In genomic region chr17:36958884-36959283, GRCm38 (mm10) we compare ENCODE assay signal across 8 mouse cellular contexts. TPM values are rescaled to one million over a fixed set of nuclear protein-coding genes. Genes with fewer than 3 reads are reported as not detected.
A peak's percentile ranks its signal among the peaks of the same experiment; 100 is the strongest.
DNase-seq lines count a peak whose midpoint lies in the region; ATAC-seq and TF ChIP-seq lines count a peak whose summit lies in the region.

No protein-coding gene starts in this region.

- peak overlapping the region; percentile 75 for H3K9ac ChIP-seq in heart, embryonic 12.5 days
- H3K9ac ChIP-seq in ES-Bruce4 (ENCODE audit: low read depth, poor library complexity, severe bottlenecking) = peak overlapping the region; percentile 67
- peak overlapping the region; percentile 83 for H3K9ac ChIP-seq in forebrain, embryonic 14.5 days (ENCODE audit: low read length)
- peak overlapping the region; percentile 89 for H3K9ac ChIP-seq in liver, embryonic 14.5 days (replicated peaks)

- peaks cover 16% of the 10 kb centered on the region; the same call in 1 of the 2 replicates for H3K36me3 ChIP-seq in heart, embryonic 12.5 days
- peaks cover 8% of the 10 kb centered on the region for H3K36me3 ChIP-seq in ES-Bruce4 (ENCODE audit: control insufficient read depth, insufficient read depth, low read length, poor library complexity, severe bottlenecking)
- peaks cover 18% of the 10 kb centered on the region for H3K36me3 ChIP-seq in forebrain, embryonic 14.5 days (ENCODE audit: control insufficient read depth, insufficient read depth, low read length)
- H3K36me3 ChIP-seq in liver, embryonic 14.5 days (replicated peaks; ENCODE audit: control insufficient read depth, insufficient read depth, low read depth) = no peaks in the 10 kb centered on the region; the same call in 1 of the 2 replicates

- intact Hi-C loops in heart, postnatal 10 days (cut with DNase I) = loop anchor here (5.0 kb wide), 3 partner anchors 42 to 122 kb away; partner anchors contain the start of genes Gabbr1 and Trim26

- peak overlapping the region; percentile 91 for H3K4me2 ChIP-seq in heart, embryonic 12.5 days
- H3K4me2 ChIP-seq in forebrain, embryonic 14.5 days (ENCODE audit: low read length) = peak overlapping the region; percentile 63
- peak overlapping the region; percentile 95 for H3K4me2 ChIP-seq in liver, embryonic 14.5 days (ENCODE audit: low read depth)

- peak overlapping the region; percentile 72 for H3K4me3 ChIP-seq in heart, embryonic 12.5 days
- H3K4me3 ChIP-seq in ES-Bruce4 (ENCODE audit: low read depth, low read length) = peak overlapping the region; percentile 99
- peak overlapping the region; percentile 65 for H3K4me3 ChIP-seq in forebrain, embryonic 14.5 days (ENCODE audit: low read depth, low read length)
- peak overlapping the region; percentile 86 to 97 for H3K4me3 ChIP-seq in liver, embryonic 14.5 days (ENCODE audit: insufficient read depth in 1 of 2, low read depth in 2 of 2, low read length in 2 of 2)

- H3K27ac ChIP-seq in heart, embryonic 12.5 days (ENCODE audit: poor library complexity, severe bottlenecking) = peak overlapping the region; percentile 35
- H3K27ac ChIP-seq in ES-Bruce4 (ENCODE audit: insufficient read depth, low read length) = peak overlapping the region; percentile 62; the same call in 1 of the 2 replicates
- no peak overlapping the region for H3K27ac ChIP-seq in forebrain, embryonic 14.5 days (ENCODE audit: low read depth, low read length)
- no peak overlapping the region; the same call in 1 of the 2 replicates for H3K27ac ChIP-seq in liver, embryonic 14.5 days

- no peaks in the 10 kb centered on the region for H3K27me3 ChIP-seq in heart, embryonic 12.5 days (replicated peaks)
- H3K27me3 ChIP-seq in ES-Bruce4 (ENCODE audit: control insufficient read depth, insufficient read depth, low read length, poor library complexity, severe bottlenecking) = no peaks in the 10 kb centered on the region
- no peaks in the 10 kb centered on the region for H3K27me3 ChIP-seq in forebrain, embryonic 14.5 days (replicated peaks; ENCODE audit: control insufficient read depth, insufficient read depth, low read length)
- H3K27me3 ChIP-seq in liver, embryonic 14.5 days (ENCODE audit: control insufficient read depth, insufficient read depth, low read length) = no peaks in the 10 kb centered on the region

- 11% methylated on average over 12 of the region's 12 CpGs for WGBS in heart, embryonic 12.5 days
- 11% methylated on average over 12 of the region's 12 CpGs for WGBS in forebrain, embryonic 14.5 days
- whole genome bisulfite sequencing in liver, embryonic 14.5 days (ENCODE audit: insufficient replicate concordance) = 13% methylated on average over 12 of the region's 12 CpGs

- no peak for TF ChIP-seq CTCF in ES-Bruce4 (IDR thresholded peaks at IDR 0.05; ENCODE audit: low read depth, low read length)
- TF ChIP-seq CTCF in liver, embryonic 14.5 days (IDR thresholded peaks at IDR 0.05; ENCODE audit: low read depth) = no peak

- no peak for TF ChIP-seq POLR2A in ES-Bruce4 (IDR thresholded peaks at IDR 0.05; ENCODE audit: insufficient read depth, low read length)

- H3K9me3 ChIP-seq in heart, embryonic 12.5 days (replicated peaks) = no peaks in the 10 kb centered on the region
- no peaks in the 10 kb centered on the region for H3K9me3 ChIP-seq in ES-Bruce4 (replicated peaks; ENCODE audit: control insufficient read depth, insufficient read depth, low read length, poor library complexity, severe bottlenecking)
- H3K9me3 ChIP-seq in forebrain, embryonic 14.5 days (replicated peaks; ENCODE audit: control insufficient read depth, low read length) = no peaks in the 10 kb centered on the region
- no peaks in the 10 kb centered on the region for H3K9me3 ChIP-seq in liver, embryonic 14.5 days (ENCODE audit: control insufficient read depth, low read length)

- no peak for TF ChIP-seq EP300 in ES-Bruce4 (IDR thresholded peaks at IDR 0.05; ENCODE audit: insufficient read depth, low read depth, low read length)
- no peak for TF ChIP-seq EP300 in liver, embryonic 14.5 days (IDR thresholded peaks at IDR 0.05; ENCODE audit: low read depth)

- DNase-seq in heart, postnatal 10 days = no peak
- no peak for DNase-seq in forebrain, embryonic 14.5 days (ENCODE audit: low spot score)
- DNase-seq in liver, embryonic 14.5 days (ENCODE audit: low read depth in 3 of 3, low spot score in 3 of 3) = peak in 1 of 3 experiments; percentile 19
- no peak for DNase-seq in layer of hippocampus, adult 11-12 months (ENCODE audit: low spot score)
- DNase-seq in Muller cell, postnatal 12 days (ENCODE audit: inconsistent ontology term) = no peak
- DNase-seq in adipocyte (ENCODE audit: low spot score) = no peak

- no peak for ATAC-seq in heart, embryonic 12.5 days (ENCODE audit: insufficient number of reproducible peaks, low FRiP score)
- ATAC-seq in forebrain, embryonic 14.5 days = peak; percentile 19; the same call in 1 of the 2 replicates
- ATAC-seq in liver, embryonic 14.5 days (ENCODE audit: insufficient read depth) = no peak

- peaks cover 13% of the 10 kb centered on the region for H3K4me1 ChIP-seq in heart, embryonic 12.5 days (replicated peaks)
- H3K4me1 ChIP-seq in ES-Bruce4 (ENCODE audit: control insufficient read depth, insufficient read depth, low read length) = no peaks in the 10 kb centered on the region
- H3K4me1 ChIP-seq in forebrain, embryonic 14.5 days (ENCODE audit: control insufficient read depth, insufficient read depth, low read length) = peaks cover 9% of the 10 kb centered on the region
- peaks cover 13 to 14% of the 10 kb centered on the region in 2 experiments for H3K4me1 ChIP-seq in liver, embryonic 14.5 days (replicated peaks; ENCODE audit: control insufficient read depth in 2 of 2, insufficient read depth in 2 of 2, low read length in 1 of 2)

RNA-seq across cellular contexts. Expression of gene Znrd1as, which starts 0.5 kb away (rescaled TPM):
- 6.4 and 6.7 TPM in 2 replicates for polyA plus RNA-seq in heart, embryonic 12.5 days (2016; fragmentation: Nextera tagmentation; extraction: Ambion mirVana)
- total RNA-seq in heart, postnatal 10 days (2021) = 1 to 10 TPM; 7.7 to 8.4 TPM
- polyA plus RNA-seq in ES-Bruce4 (2011; ENCODE audit: insufficient read depth, insufficient read length, low read depth, missing spikeins) = 29.6 and 30.5 TPM in 2 replicates
- 5.5 and 6.3 TPM in 2 replicates for polyA plus RNA-seq in forebrain, embryonic 14.5 days (2014; fragmentation: Nextera tagmentation; extraction: Ambion mirVana)
- polyA plus RNA-seq in liver, embryonic 14.5 days (2012; rRNA removed) = 1.6 and 3.3 TPM in 2 replicates
- polyA plus RNA-seq in liver, embryonic 14.5 days (2014; fragmentation: Nextera tagmentation; extraction: Ambion mirVana) = 2.9 and 3.3 TPM in 2 replicates

RNA-seq across cellular contexts. Expression of gene Znrd1, which starts 0.5 kb away (rescaled TPM):
- 37.5 and 40.3 TPM in 2 replicates for polyA plus RNA-seq in heart, embryonic 12.5 days (2016; fragmentation: Nextera tagmentation; extraction: Ambion mirVana)
- 10 to 100 TPM; 23.7 to 28.9 TPM for total RNA-seq in heart, postnatal 10 days (2021)
- polyA plus RNA-seq in ES-Bruce4 (2011; ENCODE audit: insufficient read depth, insufficient read length, low read depth, missing spikeins) = 71.7 and 79.6 TPM in 2 replicates
- 78.3 and 87.9 TPM in 2 replicates for polyA plus RNA-seq in forebrain, embryonic 14.5 days (2014; fragmentation: Nextera tagmentation; extraction: Ambion mirVana)
- polyA plus RNA-seq in liver, embryonic 14.5 days (2012; rRNA removed) = 17.5 and 19.0 TPM in 2 replicates
- 25.3 and 28.2 TPM in 2 replicates for polyA plus RNA-seq in liver, embryonic 14.5 days (2014; fragmentation: Nextera tagmentation; extraction: Ambion mirVana)

RNA-seq across cellular contexts. Expression of gene Ppp1r11, which starts 7.3 kb away (rescaled TPM):
- 83.2 and 83.8 TPM in 2 replicates for polyA plus RNA-seq in heart, embryonic 12.5 days (2016; fragmentation: Nextera tagmentation; extraction: Ambion mirVana)
- 10 to 100 TPM; 58.9 to 73.2 TPM for total RNA-seq in heart, postnatal 10 days (2021)
- polyA plus RNA-seq in ES-Bruce4 (2011; ENCODE audit: insufficient read depth, insufficient read length, low read depth, missing spikeins) = 67.3 and 68.8 TPM in 2 replicates
- polyA plus RNA-seq in forebrain, embryonic 14.5 days (2014; fragmentation: Nextera tagmentation; extraction: Ambion mirVana) = 188 and 228 TPM in 2 replicates
- polyA plus RNA-seq in liver, embryonic 14.5 days (2012; rRNA removed) = 15.6 and 30.4 TPM in 2 replicates
- 35.6 and 43.0 TPM in 2 replicates for polyA plus RNA-seq in liver, embryonic 14.5 days (2014; fragmentation: Nextera tagmentation; extraction: Ambion mirVana)

RNA-seq across cellular contexts. Expression of gene Rnf39, which starts 16.2 kb away (rescaled TPM):
- polyA plus RNA-seq in heart, embryonic 12.5 days (2016; fragmentation: Nextera tagmentation; extraction: Ambion mirVana) = not detected in 2 replicates
- under 1 TPM; 0.22 to 0.43 TPM for total RNA-seq in heart, postnatal 10 days (2021)
- polyA plus RNA-seq in ES-Bruce4 (2011; ENCODE audit: insufficient read depth, insufficient read length, low read depth, missing spikeins) = 0.88 and 2.5 TPM in 2 replicates
- polyA plus RNA-seq in forebrain, embryonic 14.5 days (2014; fragmentation: Nextera tagmentation; extraction: Ambion mirVana) = 0.24 and 0.75 TPM in 2 replicates
- polyA plus RNA-seq in liver, embryonic 14.5 days (2012; rRNA removed) = 0.02 TPM in 2 replicates
- not detected in 2 replicates for polyA plus RNA-seq in liver, embryonic 14.5 days (2014; fragmentation: Nextera tagmentation; extraction: Ambion mirVana)

RNA-seq across cellular contexts. Expression of gene 2410137M14Rik, which starts 22.2 kb away (rescaled TPM):
- polyA plus RNA-seq in heart, embryonic 12.5 days (2016; fragmentation: Nextera tagmentation; extraction: Ambion mirVana) = 0.20 TPM in 1 of 2 replicates, not detected in the other
- not detected for total RNA-seq in heart, postnatal 10 days (2021)
- 2.9 and 4.7 TPM in 2 replicates for polyA plus RNA-seq in ES-Bruce4 (2011; ENCODE audit: insufficient read depth, insufficient read length, low read depth, missing spikeins)
- polyA plus RNA-seq in forebrain, embryonic 14.5 days (2014; fragmentation: Nextera tagmentation; extraction: Ambion mirVana) = 0.35 TPM in 1 of 2 replicates, not detected in the other
- not detected in 2 replicates for polyA plus RNA-seq in liver, embryonic 14.5 days (2012; rRNA removed)
- not detected in 2 replicates for polyA plus RNA-seq in liver, embryonic 14.5 days (2014; fragmentation: Nextera tagmentation; extraction: Ambion mirVana)

Comparison
In these comparisons a context has a peak if more than half of its experiments do, and no peak if none do; other contexts are left out.
1. H3K27ac ChIP-seq: peak in heart, embryonic 12.5 days (single experiment) and ES-Bruce4 (single experiment); none in forebrain, embryonic 14.5 days (single experiment) and liver, embryonic 14.5 days (single experiment).
2. Peak in every context shown above with its lines, with median percentiles within 50 percentile points of each other: H3K4me2 ChIP-seq, H3K4me3 ChIP-seq and H3K9ac ChIP-seq.